Mouse (Mus musculus): ENCODE measurements at regions not wholly inside any gene's neighbourhood (a gene's known extent, or its start where the extent isn't known, plus 50 kb on each side); places are given as distances from the start of the nearest gene placed in this dataset.
A peak's percentile ranks its signal among the peaks of the same experiment; 100 is the strongest.

GRCm38 (mm10) chr5:69877100-69877499 lies 285.0 kb upstream of the Gnpda2 start:
- Histone ChIP-seq H3K4me2 (no peak overlapping the region), H3K27me3 (no peaks in the 10 kb centered on the region), H3K4me3 (no peak overlapping the region), H3K4me1 (no peaks in the 10 kb centered on the region), H3K36me3 (ENCODE audit: poor library complexity, severe bottlenecking) (no peaks in the 10 kb centered on the region), H3K27ac (no peak overlapping the region), H3K9me3 (replicated peaks) (no peaks in the 10 kb centered on the region), H3K9ac (no peak overlapping the region)
- 74% methylated on average over 4 of the region's 4 CpGs for WGBS
- ATAC-seq: no peak

DNA sequence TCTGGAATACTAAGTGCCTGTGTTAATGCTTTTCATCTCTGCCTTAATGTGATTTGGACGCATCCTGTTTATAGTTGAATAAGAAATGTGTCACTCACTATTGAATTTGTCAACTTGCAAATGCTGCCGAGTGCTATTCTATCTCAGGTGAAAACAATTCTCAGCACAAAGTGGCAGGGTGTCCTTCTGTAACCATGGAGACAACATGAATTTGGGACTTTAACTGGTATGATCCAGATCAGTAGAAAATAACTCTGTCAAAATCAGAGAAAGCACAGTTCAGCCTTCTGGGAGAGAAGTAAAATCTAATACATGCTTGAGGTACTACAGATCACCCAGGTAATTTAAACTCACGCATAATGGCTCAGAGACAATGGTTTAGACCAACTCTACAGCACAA lies 270.9 kb upstream of the Gnpda2 start:
- Histone ChIP-seq H3K4me1 (no peaks in the 10 kb centered on the region), H3K36me3 (ENCODE audit: poor library complexity, severe bottlenecking) (no peaks in the 10 kb centered on the region), H3K4me3 (no peak overlapping the region), H3K4me2 (no peak overlapping the region), H3K9me3 (replicated peaks) (no peaks in the 10 kb centered on the region), H3K27ac (no peak overlapping the region), H3K27me3 (no peaks in the 10 kb centered on the region), H3K9ac (no peak overlapping the region)
- whole genome bisulfite sequencing: 75% methylated on average over 3 of the region's 3 CpGs
- ATAC-seq: no peak

DNA sequence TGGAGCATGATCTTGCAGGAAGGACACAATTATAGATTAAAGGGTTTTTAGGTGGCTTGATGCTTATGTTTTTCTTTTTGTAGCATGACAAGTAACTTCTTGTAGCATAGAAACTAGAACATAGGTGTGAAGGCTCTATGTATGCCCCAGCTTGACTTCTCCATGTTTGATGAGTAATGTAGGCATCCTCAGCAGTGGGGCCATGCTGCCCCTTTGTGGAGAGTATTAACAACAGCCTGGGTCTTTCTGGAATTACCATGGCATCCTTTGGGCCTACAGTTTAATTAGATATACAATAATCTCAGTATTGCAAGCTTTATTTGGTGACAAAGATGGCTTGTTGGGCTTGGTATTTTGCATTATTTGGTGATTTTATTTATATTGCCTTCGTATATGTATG lies 252.7 kb upstream of the Gnpda2 start:
- H3K36me3 ChIP-seq (ENCODE audit: poor library complexity, severe bottlenecking): no peaks in the 10 kb centered on the region

DNA sequence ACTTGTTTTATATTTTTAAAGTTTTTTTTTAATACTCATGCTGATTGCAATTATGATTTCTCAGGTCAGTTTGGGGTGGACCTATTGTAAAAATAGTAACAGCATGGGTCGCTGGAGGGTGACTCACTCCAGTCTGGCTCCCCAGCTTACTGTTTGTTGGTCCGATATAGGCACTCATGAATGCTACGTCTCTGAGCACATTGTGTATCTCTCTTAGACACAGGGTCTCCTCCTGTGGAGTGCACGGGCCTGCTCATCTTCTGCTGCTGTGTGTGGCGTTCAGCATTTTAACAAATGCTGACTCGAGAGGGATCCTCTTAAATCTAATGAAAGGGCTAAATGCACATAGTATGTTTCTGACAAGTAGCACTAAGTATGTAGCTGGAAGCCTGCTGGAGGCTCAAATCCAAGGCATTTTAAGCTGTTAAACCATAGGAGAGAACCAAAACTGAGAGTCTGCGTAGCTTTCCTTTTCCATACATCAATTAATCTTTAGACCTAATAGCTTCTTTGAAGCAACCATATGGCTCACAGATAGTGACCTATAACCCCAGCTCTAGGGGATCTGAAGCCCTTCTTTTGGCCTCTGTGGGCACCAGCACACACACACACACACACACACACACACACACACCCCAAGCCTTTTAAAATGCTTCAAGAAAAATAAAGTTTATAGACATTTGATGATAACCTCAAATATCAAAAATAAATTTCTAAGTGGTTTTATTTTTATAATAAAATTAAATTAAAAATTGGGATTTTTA lies 246.0 kb upstream of the Gnpda2 start:
- no peaks in the 10 kb centered on the region for H3K4me1 ChIP-seq
- H3K27me3 ChIP-seq: no peaks in the 10 kb centered on the region
- no peak for ATAC-seq
- H3K4me3 ChIP-seq: no peak overlapping the region
- no peak overlapping the region for H3K9ac ChIP-seq
- H3K4me2 ChIP-seq: no peak overlapping the region
- H3K9me3 ChIP-seq (replicated peaks): no peaks in the 10 kb centered on the region
- WGBS: 79% methylated on average over 7 of the region's 7 CpGs
- H3K36me3 ChIP-seq (ENCODE audit: poor library complexity, severe bottlenecking): no peaks in the 10 kb centered on the region
- no peak overlapping the region for H3K27ac ChIP-seq

More for the DNA sequence above, 252.7 kb upstream of the Gnpda2 start:
- Histone ChIP-seq H3K9ac (no peak overlapping the region), H3K4me3 (no peak overlapping the region), H3K27ac (no peak overlapping the region), H3K27me3 (no peaks in the 10 kb centered on the region), H3K9me3 (replicated peaks) (no peaks in the 10 kb centered on the region), H3K4me1 (no peaks in the 10 kb centered on the region), H3K4me2 (no peak overlapping the region)
- ATAC-seq: no peak
- 64% methylated on average over 1 of the region's 1 CpGs for WGBS

GRCm38 (mm10) chr5:69836356-69836755 lies 244.2 kb upstream of the Gnpda2 start:
- no peak overlapping the region for H3K9ac ChIP-seq

DNA sequence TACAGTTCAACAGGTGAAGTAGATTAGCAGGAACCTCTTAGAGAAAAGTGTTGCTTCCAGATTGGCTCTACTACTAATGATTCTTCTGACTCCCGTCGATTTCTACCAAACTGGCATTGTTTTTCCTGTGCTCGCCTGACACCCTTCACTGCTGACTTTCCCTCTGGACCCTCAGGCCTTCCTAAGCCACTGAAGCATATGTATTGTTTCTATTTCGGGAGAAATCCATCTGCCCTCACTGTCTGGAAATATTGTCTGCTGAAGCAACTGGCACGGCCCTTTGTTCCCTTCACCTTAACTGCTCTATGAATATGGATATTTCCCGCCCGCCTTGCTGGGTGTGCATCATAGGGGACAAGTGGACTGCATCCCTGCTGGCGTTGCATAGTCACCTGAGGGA lies 243.0 kb upstream of the Gnpda2 start:
- H3K9me3 ChIP-seq (replicated peaks): no peaks in the 10 kb centered on the region
- WGBS: 83% methylated on average over 8 of the region's 8 CpGs
- no peaks in the 10 kb centered on the region for H3K27me3 ChIP-seq
- H3K4me1 ChIP-seq: no peaks in the 10 kb centered on the region
- H3K4me2 ChIP-seq: no peak overlapping the region
- no peak overlapping the region for H3K4me3 ChIP-seq
- H3K27ac ChIP-seq: no peak overlapping the region
- no peak overlapping the region for H3K9ac ChIP-seq
- no peaks in the 10 kb centered on the region for H3K36me3 ChIP-seq (ENCODE audit: poor library complexity, severe bottlenecking)
- no peak for ATAC-seq

More at GRCm38 (mm10) chr5:69836356-69836755, 244.2 kb upstream of the Gnpda2 start:
- no peak for ATAC-seq
- Histone ChIP-seq H3K36me3 (ENCODE audit: poor library complexity, severe bottlenecking) (no peaks in the 10 kb centered on the region), H3K27me3 (no peaks in the 10 kb centered on the region), H3K4me1 (no peaks in the 10 kb centered on the region), H3K4me3 (no peak overlapping the region), H3K4me2 (no peak overlapping the region), H3K9me3 (replicated peaks) (no peaks in the 10 kb centered on the region), H3K27ac (no peak overlapping the region)
- 93% methylated on average over 8 of the region's 8 CpGs for WGBS

- H3K4me3 ChIP-seq: no peak overlapping the region
- no peak overlapping the region for H3K4me2 ChIP-seq
- WGBS: 85% methylated on average over 4 of the region's 4 CpGs
- ATAC-seq: no peak
- H3K27me3 ChIP-seq: no peaks in the 10 kb centered on the region
- no peak overlapping the region for H3K9ac ChIP-seq
- H3K36me3 ChIP-seq (ENCODE audit: poor library complexity, severe bottlenecking): no peaks in the 10 kb centered on the region
- no peak overlapping the region for H3K27ac ChIP-seq
- H3K4me1 ChIP-seq: no peaks in the 10 kb centered on the region
- no peaks in the 10 kb centered on the region for H3K9me3 ChIP-seq (replicated peaks)
Measured at GRCm38 (mm10) chr5:69817778-69818177, 225.6 kb upstream of the Gnpda2 start.

DNA sequence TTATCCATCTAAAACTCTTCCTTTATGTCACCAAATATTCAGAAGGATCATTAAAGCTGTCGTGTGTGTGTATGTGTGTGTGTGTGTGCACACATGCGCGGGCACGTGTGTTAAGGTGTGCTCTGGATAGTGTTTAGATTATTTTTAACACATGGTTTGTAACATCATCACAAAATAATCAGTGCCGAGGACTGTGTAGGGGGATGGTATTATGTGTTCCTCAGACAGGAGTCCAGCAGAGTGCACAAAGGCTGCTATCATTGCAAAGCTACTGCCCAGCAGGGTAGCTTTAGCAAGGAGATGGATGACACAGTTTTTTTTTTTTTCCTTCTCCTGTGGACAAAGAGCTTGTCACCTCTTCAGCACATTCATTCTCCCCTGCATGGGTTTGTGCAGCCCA lies 224.9 kb upstream of the Gnpda2 start:
- Histone ChIP-seq H3K4me2 (no peak overlapping the region), H3K36me3 (ENCODE audit: poor library complexity, severe bottlenecking) (no peaks in the 10 kb centered on the region), H3K27ac (no peak overlapping the region), H3K9me3 (replicated peaks) (no peaks in the 10 kb centered on the region), H3K9ac (no peak overlapping the region), H3K4me1 (no peaks in the 10 kb centered on the region), H3K27me3 (no peaks in the 10 kb centered on the region), H3K4me3 (no peak overlapping the region)
- 74% methylated on average over 5 of the region's 5 CpGs for WGBS
- ATAC-seq: 0 out of 2 replicates have a peak, but pooled peaks have one; percentile 50

- Histone ChIP-seq H3K9ac (no peak overlapping the region), H3K27ac (no peak overlapping the region), H3K27me3 (no peaks in the 10 kb centered on the region), H3K4me1 (no peaks in the 10 kb centered on the region), H3K36me3 (ENCODE audit: poor library complexity, severe bottlenecking) (no peaks in the 10 kb centered on the region), H3K9me3 (replicated peaks) (no peaks in the 10 kb centered on the region), H3K4me2 (no peak overlapping the region), H3K4me3 (no peak overlapping the region)
- no peak; the same call in 1 of the 2 replicates for ATAC-seq
- WGBS: 16% methylated on average over 1 of the region's 1 CpGs
Measured at GRCm38 (mm10) chr5:69815356-69815755, 223.2 kb upstream of the Gnpda2 start.

- 57% methylated on average over 4 of the region's 4 CpGs for WGBS
- Histone ChIP-seq H3K4me1 (no peaks in the 10 kb centered on the region), H3K27me3 (no peaks in the 10 kb centered on the region), H3K9ac (no peak overlapping the region), H3K4me2 (no peak overlapping the region), H3K27ac (no peak overlapping the region), H3K4me3 (no peak overlapping the region), H3K36me3 (ENCODE audit: poor library complexity, severe bottlenecking) (no peaks in the 10 kb centered on the region), H3K9me3 (replicated peaks) (no peaks in the 10 kb centered on the region)
- no peak for ATAC-seq
Measured at GRCm38 (mm10) chr5:69802612-69803011, 210.5 kb upstream of the Gnpda2 start.

- H3K4me2 ChIP-seq: no peak overlapping the region
- H3K4me3 ChIP-seq: no peak overlapping the region
- WGBS: 84% methylated on average over 3 of the region's 3 CpGs
- H3K27me3 ChIP-seq: no peaks in the 10 kb centered on the region
- H3K9me3 ChIP-seq (replicated peaks): no peaks in the 10 kb centered on the region
- H3K4me1 ChIP-seq: no peaks in the 10 kb centered on the region
- H3K36me3 ChIP-seq (ENCODE audit: poor library complexity, severe bottlenecking): no peaks in the 10 kb centered on the region
- H3K9ac ChIP-seq: no peak overlapping the region
- ATAC-seq: no peak
- H3K27ac ChIP-seq: no peak overlapping the region
Measured at GRCm38 (mm10) chr5:69802101-69802500, 210.0 kb upstream of the Gnpda2 start.

DNA sequence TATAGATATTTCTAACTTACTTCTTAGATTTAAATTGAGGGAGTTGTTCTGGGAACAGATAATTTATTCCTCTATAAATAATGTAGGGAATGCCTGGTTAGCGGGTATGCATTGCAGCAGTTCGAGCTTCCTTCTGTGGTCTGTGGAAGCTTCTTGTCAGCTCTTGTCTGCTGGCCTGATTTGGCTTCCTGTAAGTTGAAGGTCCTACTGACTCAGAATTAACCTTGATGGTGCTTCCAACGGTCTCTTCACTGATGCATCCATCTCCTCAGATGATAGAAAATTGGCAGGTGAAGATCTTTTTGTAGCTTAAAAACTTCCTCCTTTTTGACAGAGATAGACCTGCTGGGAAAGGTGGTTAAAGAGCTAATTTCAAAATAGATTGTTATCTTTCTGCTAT lies 203.2 kb upstream of the Gnpda2 start:
- no peak for ATAC-seq
- Histone ChIP-seq H3K27me3 (no peaks in the 10 kb centered on the region), H3K4me2 (no peak overlapping the region), H3K9ac (no peak overlapping the region), H3K9me3 (replicated peaks) (no peaks in the 10 kb centered on the region), H3K27ac (no peak overlapping the region), H3K4me1 (no peaks in the 10 kb centered on the region), H3K4me3 (no peak overlapping the region), H3K36me3 (ENCODE audit: poor library complexity, severe bottlenecking) (no peaks in the 10 kb centered on the region)
- 89% methylated on average over 3 of the region's 3 CpGs for WGBS

DNA sequence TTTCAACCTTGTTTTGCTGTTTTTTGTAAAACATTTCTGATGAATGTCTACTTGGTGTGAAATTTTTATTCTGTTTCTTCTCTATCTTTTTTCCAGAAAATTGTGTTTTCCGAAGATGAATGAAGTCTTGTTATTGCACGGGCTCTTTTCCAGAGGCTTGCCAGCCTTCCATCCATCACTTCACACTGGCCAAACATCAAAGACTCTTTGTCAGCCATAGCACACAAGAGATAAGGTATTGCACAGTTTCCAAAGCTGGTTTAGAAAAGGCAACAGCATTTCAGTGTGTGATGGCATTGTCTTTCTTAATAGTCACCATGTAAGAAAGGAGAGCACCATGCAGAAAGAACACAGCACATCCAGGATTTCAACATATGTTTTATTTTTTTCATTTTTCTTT lies 202.5 kb upstream of the Gnpda2 start:
- no peak for ATAC-seq
- Histone ChIP-seq H3K4me3 (no peak overlapping the region), H3K4me1 (no peaks in the 10 kb centered on the region), H3K9ac (no peak overlapping the region), H3K27me3 (no peaks in the 10 kb centered on the region), H3K4me2 (no peak overlapping the region), H3K9me3 (replicated peaks) (no peaks in the 10 kb centered on the region), H3K36me3 (ENCODE audit: poor library complexity, severe bottlenecking) (no peaks in the 10 kb centered on the region), H3K27ac (no peak overlapping the region)
- WGBS: 83% methylated on average over 2 of the region's 2 CpGs

Measured in forebrain, embryonic 13.5 days (tissue).